Mouse (Mus musculus) stomach, postnatal 0 days (tissue): ENCODE measurements around the gene Cyp3a16. TPM values are rescaled to one million over a fixed set of nuclear protein-coding genes. Genes with fewer than 3 reads are reported as not detected.
"Not testable (repeated sequence)": the region's sequence is repeated elsewhere in the genome, so short reads cannot be mapped to it uniquely, and the experiment has no call there.

Source experiments
- ATAC-seq: fragments of 200-750 bp; cut with Nextera tagmentation; 2 replicates; pipeline ENCODE4 v1.8.0; 2017; ENCODE audit not compliant: low FRiP score, low TSS enrichment
- DNase-seq: peaks from one replicate; pipeline ENCODE4 v3.0.0-alpha.2; 2016; ENCODE audit warnings: low spot score
- H3K27ac ChIP-seq: fragments of 300-500 bp; sonication (generic); replicated peaks from 2 replicates; pipeline ENCODE4 v1.5.1; 2014; ENCODE audit warnings: mild to moderate bottlenecking, control low read depth
- H3K27me3 ChIP-seq: fragments of 300-500 bp; sonication (generic); 2 replicates; pipeline ENCODE4 v1.6.1; 2014; ENCODE audit warnings: low read length; ENCODE audit not compliant: control insufficient read depth, insufficient read depth
- H3K36me3 ChIP-seq: fragments of 300-500 bp; sonication (generic); 2 replicates; pipeline ENCODE4 v1.6.1; 2014; ENCODE audit warnings: low read length, mixed read lengths; ENCODE audit not compliant: control insufficient read depth, insufficient read depth
- H3K4me1 ChIP-seq: fragments of 300-500 bp; sonication (generic); replicated peaks from 2 replicates; pipeline ENCODE4 v1.6.1; 2014; ENCODE audit warnings: antibody characterized with exemption; ENCODE audit not compliant: control insufficient read depth, insufficient read depth
- H3K4me2 ChIP-seq: fragments of 300-500 bp; sonication (generic); replicated peaks from 2 replicates; pipeline ENCODE4 v1.6.1; 2014; ENCODE audit warnings: low read depth, mild to moderate bottlenecking, control low read depth, moderate library complexity
- H3K4me3 ChIP-seq: fragments of 300-500 bp; sonication (generic); 2 replicates; pipeline ENCODE4 v1.5.1; 2014; ENCODE audit warnings: low read depth, low read length, control low read depth
- H3K9ac ChIP-seq: fragments of 300-500 bp; sonication (generic); 2 replicates; pipeline ENCODE4 v1.6.1; 2014; ENCODE audit warnings: mild to moderate bottlenecking, low read length, control low read depth, mixed read lengths
- H3K9me3 ChIP-seq: fragments of 300-500 bp; sonication (generic); 2 replicates; pipeline ENCODE4 v1.6.1; 2016; ENCODE audit warnings: low read length; ENCODE audit not compliant: control insufficient read depth
- CTCF ChIP-seq: IDR thresholded peaks from 2 replicates; pipeline ENCODE4 v1.5.1; 2016; ENCODE audit warnings: antibody characterized with exemption, low read depth, mild to moderate bottlenecking, moderate library complexity
- EP300 ChIP-seq: optimal IDR thresholded peaks from 2 replicates; pipeline ENCODE3; 2016; ENCODE audit warnings: antibody characterized with exemption
- WGBS: fragments of 180-500 bp; shearing (Covaris S2); extraction: QIAGEN DNeasy Blood & Tissue Kit; methylation state at CpG from one replicate; pipeline ENCODE4 v1.1.7; 2014; 5-methylcytosine and 5-hydroxymethylcytosine counted together
- polyA plus RNA-seq: library from polyadenylated mRNA; unstranded; fragments of >200 nt; fragmentation: Nextera tagmentation; extraction: Ambion mirVana; gene quantifications from 2 replicates; pipeline ENCODE4 v1.2.1, GENCODE M21; 2015

Cyp3a16 gene
- polyA plus RNA-seq, 1 experiment from 2014 or later = 0.11 TPM

GRCm38 (mm10) chr5:145431004-145431403 is 38.5 kb downstream of the Cyp3a16 start:
- H3K36me3 ChIP-seq = no peaks in the 10 kb centered on the region
- ATAC-seq (no peak), DNase-seq (no peak)
- H3K9ac ChIP-seq = no peak overlapping the region
- H3K27me3 ChIP-seq = no peaks in the 10 kb centered on the region
- no peak overlapping the region for H3K4me2 ChIP-seq
- no peak overlapping the region for H3K4me3 ChIP-seq
- no peaks in the 10 kb centered on the region for H3K9me3 ChIP-seq
- H3K4me1 ChIP-seq = no peaks in the 10 kb centered on the region
- H3K27ac ChIP-seq = no peak overlapping the region
- TF ChIP-seq CTCF (no peak), EP300 (no peak)

- no peak overlapping the region for H3K27ac ChIP-seq
- H3K27me3 ChIP-seq = no peaks in the 10 kb centered on the region
- ATAC-seq = no peak
- H3K4me1 ChIP-seq = no peaks in the 10 kb centered on the region
- no peak overlapping the region for H3K4me2 ChIP-seq
- no peaks in the 10 kb centered on the region for H3K9me3 ChIP-seq
- H3K36me3 ChIP-seq = no peaks in the 10 kb centered on the region
- H3K9ac ChIP-seq = no peak overlapping the region
- no peak for DNase-seq
- WGBS = 48% methylated on average over 1 of the region's 1 CpGs
- no peak overlapping the region for H3K4me3 ChIP-seq
- no peak for TF ChIP-seq EP300
- TF ChIP-seq CTCF = no peak
Measured at GRCm38 (mm10) chr5:145422287-145422686, 47.2 kb downstream of the Cyp3a16 start.

- WGBS = 85% methylated on average over 9 of the region's 9 CpGs
- not testable (repeated sequence) for ATAC-seq, H3K4me1 ChIP-seq, H3K4me2 ChIP-seq, H3K4me3 ChIP-seq, H3K9me3 ChIP-seq, H3K27me3 ChIP-seq, H3K36me3 ChIP-seq, H3K9ac ChIP-seq, DNase-seq, H3K27ac ChIP-seq
Measured at GRCm38 (mm10) chr5:145415416-145415815, 54.1 kb downstream of the Cyp3a16 start.

Other genes with a start within 250 kb of the Cyp3a16 start
- gene Zfp655, start 238.0 kb downstream of the Cyp3a16 start, polyA plus RNA-seq = 19.1 and 21.0 TPM in 2 replicates
- gene Zscan25, start 189.2 kb downstream of the Cyp3a16 start, polyA plus RNA-seq = 0.30 and 0.45 TPM in 2 replicates
- 0.06 TPM in 2 replicates for gene Cyp3a57, start 124.4 kb downstream of the Cyp3a16 start, polyA plus RNA-seq
- gene Cyp3a41b, start 115.0 kb upstream of the Cyp3a16 start, polyA plus RNA-seq = not detected in 2 replicates